Mouse (Mus musculus) kidney, adult 2 months (tissue): ENCODE results near the gene Ap1b1. TPM values are rescaled to one million over a fixed set of nuclear protein-coding genes. Genes with fewer than 3 reads are reported as not detected.

Experiments
- DNase-seq: peaks from one replicate; pipeline ENCODE4 v3.0.0; 2021
- H3K27ac ChIP-seq: fragments of 200-500 bp; 2 replicates; pipeline ENCODE4 v1.5.1; 2012; ENCODE audit warnings: low read depth, low read length, control low read depth, inconsistent platforms; ENCODE audit not compliant: insufficient read depth
- H3K27me3 ChIP-seq: fragments of 200-500 bp; replicated peaks from 2 replicates; pipeline ENCODE4 v1.6.1; 2012; ENCODE audit warnings: mild to moderate bottlenecking, moderate library complexity, low read length, inconsistent platforms; ENCODE audit not compliant: control insufficient read depth, insufficient read depth
- H3K36me3 ChIP-seq: fragments of 200-500 bp; 2 replicates; pipeline ENCODE4 v1.6.1; 2012; ENCODE audit warnings: mild to moderate bottlenecking, moderate library complexity, low read length, inconsistent platforms; ENCODE audit not compliant: control insufficient read depth, insufficient read depth
- H3K4me1 ChIP-seq: fragments of 200-500 bp; 2 replicates; pipeline ENCODE4 v1.6.1; 2011; ENCODE audit warnings: low read length; ENCODE audit not compliant: control insufficient read depth, insufficient read depth
- H3K4me3 ChIP-seq: fragments of 200-500 bp; 2 replicates; pipeline ENCODE4 v1.5.1; 2011; ENCODE audit warnings: mild to moderate bottlenecking, low read depth, low read length, control low read depth; ENCODE audit not compliant: insufficient read depth
- CTCF ChIP-seq: fragments of 200-500 bp; conservative IDR thresholded peaks from 2 replicates; pipeline ENCODE4 v1.5.1; 2011; ENCODE audit warnings: low read depth, mild to moderate bottlenecking, control low read depth, low read length, moderate library complexity, mixed read lengths; ENCODE audit not compliant: insufficient read depth, insufficient read length
- POLR2A ChIP-seq: fragments of 200-500 bp; IDR thresholded peaks from one replicate; pipeline ENCODE4 v1.6.1; 2011; ENCODE audit warnings: low read depth, low read length, control low read depth
- WGBS: fragments of 180-500 bp; shearing (Covaris S2); methylation state at CpG from one replicate; pipeline ENCODE4 v1.1.7; 2018; 5-methylcytosine and 5-hydroxymethylcytosine counted together
- polyA plus RNA-seq: library from polyadenylated mRNA; depleted of rRNA; stranded (reverse); fragments of >200 nt; gene quantifications from 2 replicates; pipeline ENCODE4 v1.2.3, GENCODE M21; 2012

Gene Ap1b1
- polyA plus RNA-seq, 1 experiment, result 110 TPM

DNA sequence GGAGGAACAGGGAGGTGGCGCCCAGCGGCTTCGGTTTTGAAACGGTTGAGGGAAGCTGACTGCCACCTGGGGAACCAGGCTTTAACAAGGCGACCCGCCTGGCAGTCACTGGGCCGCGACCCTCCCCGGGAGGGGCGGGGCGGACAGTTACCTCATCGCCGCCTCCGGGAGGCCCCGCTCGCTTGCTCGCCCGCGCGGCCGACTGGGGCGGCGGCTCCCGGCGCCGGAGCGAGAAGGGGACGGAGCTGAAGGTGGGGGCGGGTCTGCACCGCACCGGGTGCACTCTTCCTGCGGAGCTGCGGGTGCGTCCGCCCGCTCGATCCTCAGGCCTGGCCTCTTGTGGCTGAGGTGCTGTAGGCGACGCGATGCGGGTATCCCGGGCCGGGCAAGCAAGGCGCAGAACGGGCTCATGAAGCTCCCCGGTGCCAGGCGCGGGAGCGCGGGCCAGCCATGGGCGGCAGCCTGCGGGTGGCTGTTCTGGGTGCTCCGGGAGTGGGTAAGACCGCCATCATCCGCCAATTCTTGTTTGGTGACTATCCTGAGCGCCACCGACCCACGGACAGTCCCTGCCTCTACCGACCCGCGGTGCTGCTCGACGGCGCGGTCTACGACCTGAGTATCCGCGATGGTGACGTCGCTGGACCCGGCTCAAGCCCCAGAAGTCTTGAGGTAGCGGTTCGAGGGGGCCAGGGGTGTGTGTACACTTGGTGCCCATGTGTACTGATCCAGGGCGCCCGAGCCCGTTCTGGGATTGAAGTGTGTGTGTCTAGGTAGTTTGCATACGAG, 71.4 kb downstream of the Ap1b1 start, which contains the start of gene Rasl10a:
Gene Rasl10a (plus strand): TSS at position 273 of the 786 bp plus-strand sequence.
- no peaks in the 10 kb centered on the region for H3K36me3 ChIP-seq
- peaks cover 6% of the 10 kb centered on the region; the same call in 1 of the 2 replicates for H3K4me1 ChIP-seq
- TF ChIP-seq POLR2A (no peak), CTCF (no peak)
- peak; percentile 68 for DNase-seq
- WGBS, result 1% methylated on average over 77 of the region's 77 CpGs
- H3K27ac ChIP-seq, result no peak within 1 kb of the TSS
- no peaks in the 10 kb centered on the region for H3K27me3 ChIP-seq
- peak within 1 kb of the TSS; percentile 57 for H3K4me3 ChIP-seq

DNA sequence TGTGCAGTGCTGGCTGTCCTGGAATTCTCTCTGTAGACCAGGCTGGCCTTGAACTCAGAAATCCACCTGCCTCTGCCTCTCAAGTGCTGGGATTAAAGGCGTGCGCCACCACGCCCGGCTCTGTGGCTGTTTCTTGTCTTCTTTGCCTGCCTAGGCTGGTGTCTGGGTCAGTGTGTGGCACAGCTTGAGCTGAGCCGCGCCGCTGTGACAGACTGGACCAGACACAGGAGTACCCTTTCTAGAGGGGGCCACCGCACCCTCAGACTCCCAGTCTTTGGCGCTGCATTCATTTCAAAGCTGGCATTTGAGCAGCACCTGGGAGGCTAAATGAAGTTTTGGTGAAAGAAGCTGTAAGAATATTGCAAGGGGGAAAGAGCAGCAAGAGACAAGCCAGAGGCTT, 72.2 kb downstream of the Ap1b1 start:
- TF ChIP-seq POLR2A (no peak), CTCF (no peak)
- no peaks in the 10 kb centered on the region for H3K27me3 ChIP-seq
- H3K4me1 ChIP-seq, result peaks cover 6% of the 10 kb centered on the region
- no peak overlapping the region for H3K4me3 ChIP-seq
- 38% methylated on average over 9 of the region's 9 CpGs for WGBS
- no peak overlapping the region for H3K27ac ChIP-seq
- H3K36me3 ChIP-seq, result no peaks in the 10 kb centered on the region
- DNase-seq, result no peak

DNA sequence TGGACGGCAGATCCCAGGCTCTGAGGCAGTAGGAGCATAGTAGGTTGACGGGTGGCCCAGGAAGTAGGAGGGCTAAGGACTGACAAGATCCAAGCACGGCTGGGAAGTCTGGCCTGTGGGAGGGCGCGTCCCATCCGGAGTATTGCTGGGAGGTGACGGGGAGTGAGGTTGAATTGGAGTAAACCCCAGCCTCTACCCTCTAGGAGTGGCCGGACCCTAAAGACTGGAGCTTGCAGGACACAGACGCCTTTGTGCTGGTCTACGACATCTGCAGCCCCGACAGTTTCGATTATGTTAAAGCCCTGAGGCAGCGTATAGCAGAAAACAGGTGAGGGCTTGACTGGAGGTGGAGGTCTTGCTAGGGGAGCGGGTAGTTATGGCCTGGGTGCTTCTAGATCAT, 72.6 kb downstream of the Ap1b1 start:
- Histone ChIP-seq H3K4me1 (peaks cover 11% of the 10 kb centered on the region), H3K36me3 (no peaks in the 10 kb centered on the region), H3K27me3 (no peaks in the 10 kb centered on the region), H3K4me3 (no peak overlapping the region), H3K27ac (no peak overlapping the region)
- DNase-seq, result no peak
- 45% methylated on average over 14 of the region's 14 CpGs for WGBS
- TF ChIP-seq CTCF, result no peak
- TF ChIP-seq POLR2A, result no peak

- Histone ChIP-seq H3K27me3 (no peaks in the 10 kb centered on the region), H3K4me3 (no peak overlapping the region), H3K27ac (no peak overlapping the region), H3K36me3 (no peaks in the 10 kb centered on the region), H3K4me1 (peaks cover 16% of the 10 kb centered on the region)
- no peak for TF ChIP-seq POLR2A
- TF ChIP-seq CTCF, result peak; percentile 72
- WGBS, result 33% methylated on average over 27 of the region's 27 CpGs
- peak; percentile 34 for DNase-seq
Observed at GRCm38 (mm10) chr11:5059704-5060156, 73.1 kb downstream of the Ap1b1 start.

GRCm38 (mm10) chr11:5060756-5061412, 74.3 kb downstream of the Ap1b1 start:
- no peaks in the 10 kb centered on the region for H3K36me3 ChIP-seq
- H3K27me3 ChIP-seq, result no peaks in the 10 kb centered on the region
- no peak overlapping the region for H3K27ac ChIP-seq
- TF ChIP-seq CTCF (no peak), POLR2A (no peak)
- H3K4me3 ChIP-seq, result no peak overlapping the region
- 88% methylated on average over 28 of the region's 28 CpGs for WGBS
- peaks cover 16% of the 10 kb centered on the region for H3K4me1 ChIP-seq
- no peak for DNase-seq

DNA sequence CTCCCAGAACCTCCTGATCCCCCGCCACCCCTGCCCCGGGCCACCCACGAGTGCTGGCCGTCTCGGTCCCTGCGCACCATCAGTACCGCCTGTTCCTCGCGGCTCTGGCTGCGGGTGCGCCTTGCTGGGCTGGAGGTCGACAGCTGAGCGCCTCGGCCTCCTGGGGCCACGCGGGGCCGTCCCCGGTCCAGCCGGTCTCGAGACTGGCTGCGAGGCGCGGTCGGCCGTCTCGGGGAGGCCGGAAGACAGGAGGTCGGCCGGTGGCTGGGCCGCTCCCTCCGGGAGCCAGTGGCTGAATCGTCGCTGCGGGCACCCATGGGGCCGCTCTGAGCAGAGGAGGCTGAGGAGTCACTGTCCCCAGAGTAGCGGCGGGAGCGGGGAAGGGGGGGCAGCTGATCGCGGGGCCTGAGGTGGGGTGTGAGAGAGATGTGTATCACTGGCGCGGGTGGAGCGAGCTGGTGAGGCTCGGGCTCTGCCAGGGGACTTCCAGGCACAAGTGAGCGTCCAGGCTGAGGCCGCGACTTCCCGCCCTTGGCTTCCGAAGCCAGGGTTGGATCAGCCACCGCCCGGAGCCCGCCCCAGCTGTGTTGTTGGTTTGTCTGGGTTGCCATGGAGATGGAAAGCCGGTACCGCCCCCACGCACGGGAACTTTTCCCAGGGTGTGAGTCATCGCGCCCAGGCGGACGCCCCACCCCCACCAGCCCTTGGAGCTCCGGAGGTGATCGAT, 75.0 kb downstream of the Ap1b1 start:
- peak overlapping the region; percentile 21; the same call in 1 of the 2 replicates for H3K4me3 ChIP-seq
- no peak overlapping the region for H3K27ac ChIP-seq
- H3K36me3 ChIP-seq, result no peaks in the 10 kb centered on the region
- H3K4me1 ChIP-seq, result peaks cover 16% of the 10 kb centered on the region
- no peaks in the 10 kb centered on the region for H3K27me3 ChIP-seq
- TF ChIP-seq CTCF (no peak), POLR2A (no peak)
- WGBS, result 22% methylated on average over 61 of the region's 62 CpGs
- DNase-seq, result peak; percentile 96
